Mouse (Mus musculus) CD4-positive naive resting alpha-beta T cell, adult 57 days (primary cell): ENCODE data around the gene Olfr577. TPM values are rescaled to one million over a fixed set of nuclear protein-coding genes. Genes with fewer than 3 reads are reported as not detected.

Source experiments
- total RNA-seq: library from RNA; stranded (reverse); gene quantifications from one replicate; pipeline ENCODE4 v1.2.4, GENCODE M21; 2023

The Olfr577 gene
- not detected for total RNA-seq

DNA sequence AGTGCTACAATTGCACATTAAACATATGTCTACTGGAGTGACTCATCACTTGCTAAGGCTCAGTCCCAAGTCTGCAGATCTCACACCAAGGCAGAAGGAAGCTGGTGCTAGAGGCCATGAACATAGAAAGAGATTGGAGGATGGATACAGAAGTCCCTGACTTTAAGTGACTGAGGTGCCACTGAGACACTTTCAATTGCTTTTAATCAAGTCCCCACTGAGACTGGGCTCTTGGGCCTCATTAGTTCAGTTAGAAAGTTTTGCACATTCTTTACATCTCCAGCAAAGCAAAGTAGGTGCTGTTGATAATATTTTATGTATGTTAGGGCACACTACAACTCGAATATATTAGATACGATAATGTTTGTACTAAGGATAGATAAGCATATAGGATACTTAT is at the start of gene Olfr577:
Gene Olfr577, minus strand, starts transcription at position 101 of the 400 bp plus-strand sequence.

GRCm38 (mm10) chr7:102989224-102989623 is 13.5 kb upstream of the Olfr577 start, which contains the start of gene Olfr578:
Olfr578 (minus strand) TSS chr7:102989324.

DNA sequence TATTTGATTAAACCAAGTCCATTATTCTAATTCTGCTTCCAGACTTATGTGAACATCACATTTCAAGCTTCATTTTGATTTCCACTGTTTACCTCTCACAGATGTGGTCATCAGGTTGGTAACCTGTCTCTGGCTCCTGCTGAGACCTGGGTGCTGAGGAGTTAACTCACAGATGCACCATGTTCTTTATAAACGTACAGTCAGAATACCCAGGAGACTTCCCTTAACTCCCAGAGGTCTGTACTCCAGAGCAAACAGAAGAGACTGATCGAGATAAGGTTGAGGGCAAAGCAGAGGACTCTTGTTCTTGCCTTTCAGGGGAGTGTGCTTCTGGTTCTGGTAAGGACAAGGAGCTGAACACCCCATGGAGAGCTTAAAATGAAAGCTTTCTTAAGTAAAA is 13.4 kb downstream of the Olfr577 start, which contains the start of gene Olfr576:
Gene Olfr576, plus strand, starts transcription at position 301 of the 400 bp plus-strand sequence.

GRCm38 (mm10) chr7:102958593-102958992 is 17.1 kb downstream of the Olfr577 start, which contains the start of gene Olfr575:
Olfr575 (minus strand) TSS chr7:102958775.

GRCm38 (mm10) chr7:102948167-102948566 is 27.6 kb downstream of the Olfr577 start, which contains the start of gene Olfr574:
Olfr574 (plus strand) TSS chr7:102948467.

GRCm38 (mm10) chr7:102942475-102942874 is 33.3 kb downstream of the Olfr577 start, which contains the start of gene Olfr573-ps1:
Olfr573-ps1 (minus strand) TSS chr7:102942575.

GRCm38 (mm10) chr7:102924109-102924508 is 51.6 kb downstream of the Olfr577 start, which contains the start of gene Olfr572:
Olfr572 (plus strand) TSS chr7:102924409.

Other genes starting within 250 kb of the Olfr577 start
- gene Olfr559, start 248.5 kb downstream of the Olfr577 start, total RNA-seq = not detected
- gene Olfr560, start 216.6 kb downstream of the Olfr577 start, total RNA-seq = not detected
- not detected for gene Olfr78, start 216.5 kb downstream of the Olfr577 start, total RNA-seq
- not detected for gene Olfr561, start 204.7 kb downstream of the Olfr577 start, total RNA-seq
- gene Olfr564, start 172.5 kb downstream of the Olfr577 start, total RNA-seq = not detected
- not detected for gene Olfr566, start 117.2 kb downstream of the Olfr577 start, total RNA-seq
- not detected for gene Olfr568, start 98.8 kb downstream of the Olfr577 start, total RNA-seq
- not detected for gene Olfr569, start 85.1 kb downstream of the Olfr577 start, total RNA-seq
- gene Olfr570, start 81.4 kb downstream of the Olfr577 start, total RNA-seq = not detected
- gene Olfr571, start 58.4 kb downstream of the Olfr577 start, total RNA-seq = not detected
- not detected for gene Olfr572, start 51.5 kb downstream of the Olfr577 start, total RNA-seq
- not detected for gene Olfr573-ps1, start 33.4 kb downstream of the Olfr577 start, total RNA-seq
- gene Olfr574, start 27.5 kb downstream of the Olfr577 start, total RNA-seq = not detected
- gene Olfr575, start 17.2 kb downstream of the Olfr577 start, total RNA-seq = not detected
- not detected for gene Olfr576, start 13.3 kb downstream of the Olfr577 start, total RNA-seq
- not detected for gene Olfr578, start 13.4 kb upstream of the Olfr577 start, total RNA-seq
- gene Olfr582, start 62.1 kb upstream of the Olfr577 start, total RNA-seq = not detected
- gene Olfr583, start 75.4 kb upstream of the Olfr577 start, total RNA-seq = not detected
- not detected for gene Olfr584, start 105.9 kb upstream of the Olfr577 start, total RNA-seq
- gene Olfr585, start 121.8 kb upstream of the Olfr577 start, total RNA-seq = not detected
- gene Olfr586, start 149.7 kb upstream of the Olfr577 start, total RNA-seq = not detected
- not detected for gene Olfr588-ps1, start 164.9 kb upstream of the Olfr577 start, total RNA-seq
- not detected for gene Olfr589, start 180.4 kb upstream of the Olfr577 start, total RNA-seq
- not detected for gene Olfr591, start 202.4 kb upstream of the Olfr577 start, total RNA-seq
- not detected for gene Olfr592, start 208.9 kb upstream of the Olfr577 start, total RNA-seq
- gene Olfr593, start 235.9 kb upstream of the Olfr577 start, total RNA-seq = not detected
- gene Olfr594, start 241.1 kb upstream of the Olfr577 start, total RNA-seq = not detected